Mouse (Mus musculus): ENCODE measurements at regions not wholly inside any gene's neighbourhood (a gene's known extent, or its start where the extent isn't known, plus 50 kb on each side); places are given as distances from the start of the nearest gene placed in this dataset.

- Histone ChIP-seq H3K27me3 (ENCODE audit: control insufficient read depth, insufficient read depth, low read length) (no peaks in the 10 kb centered on the region), H3K36me3 (ENCODE audit: control insufficient read depth, insufficient read depth, low read length) (no peaks in the 10 kb centered on the region), H3K9ac (ENCODE audit: low read length) (no peak overlapping the region), H3K9me3 (ENCODE audit: control insufficient read depth, low read length) (no peaks in the 10 kb centered on the region), H3K4me1 (ENCODE audit: control insufficient read depth, insufficient read depth, low read length) (no peaks in the 10 kb centered on the region), H3K27ac (ENCODE audit: low read depth, low read length) (no peak overlapping the region), H3K4me3 (ENCODE audit: low read depth, low read length) (no peak overlapping the region), H3K4me2 (no peak overlapping the region)
- 54% methylated on average over 4 of the region's 4 CpGs for WGBS
- DNase-seq (ENCODE audit: low spot score, missing footprints): no peak
- ATAC-seq (ENCODE audit: low FRiP score): no peak
Measured at GRCm38 (mm10) chr10:37483521-37483920, 344.8 kb upstream of the Marcks start.

GRCm38 (mm10) chr10:37481879-37482278 is 343.2 kb upstream of the Marcks start:
- Histone ChIP-seq H3K9me3 (ENCODE audit: control insufficient read depth, low read length) (no peaks in the 10 kb centered on the region), H3K27me3 (ENCODE audit: control insufficient read depth, insufficient read depth, low read length) (no peaks in the 10 kb centered on the region), H3K9ac (ENCODE audit: low read length) (no peak overlapping the region), H3K4me2 (no peak overlapping the region), H3K36me3 (ENCODE audit: control insufficient read depth, insufficient read depth, low read length) (no peaks in the 10 kb centered on the region), H3K4me3 (ENCODE audit: low read depth, low read length) (no peak overlapping the region), H3K27ac (ENCODE audit: low read depth, low read length) (no peak overlapping the region), H3K4me1 (ENCODE audit: control insufficient read depth, insufficient read depth, low read length) (no peaks in the 10 kb centered on the region)
- no peak for ATAC-seq (ENCODE audit: low FRiP score)
- 78% methylated on average over 1 of the region's 1 CpGs for WGBS
- no peak for DNase-seq (ENCODE audit: low spot score, missing footprints)

GRCm38 (mm10) chr10:37480331-37480730 is 341.6 kb upstream of the Marcks start:
- Histone ChIP-seq H3K9ac (ENCODE audit: low read length) (no peak overlapping the region), H3K9me3 (ENCODE audit: control insufficient read depth, low read length) (no peaks in the 10 kb centered on the region), H3K4me1 (ENCODE audit: control insufficient read depth, insufficient read depth, low read length) (no peaks in the 10 kb centered on the region), H3K27ac (ENCODE audit: low read depth, low read length) (no peak overlapping the region), H3K4me2 (no peak overlapping the region), H3K27me3 (ENCODE audit: control insufficient read depth, insufficient read depth, low read length) (no peaks in the 10 kb centered on the region), H3K4me3 (ENCODE audit: low read depth, low read length) (no peak overlapping the region), H3K36me3 (ENCODE audit: control insufficient read depth, insufficient read depth, low read length) (no peaks in the 10 kb centered on the region)
- WGBS: 83% methylated on average over 1 of the region's 1 CpGs
- ATAC-seq (ENCODE audit: low FRiP score) (no peak), DNase-seq (ENCODE audit: low spot score, missing footprints) (no peak)

GRCm38 (mm10) chr10:37478108-37478507 is 339.4 kb upstream of the Marcks start:
- no peak overlapping the region for H3K4me2 ChIP-seq
- no peak overlapping the region for H3K4me3 ChIP-seq (ENCODE audit: low read depth, low read length)
- ATAC-seq (ENCODE audit: low FRiP score) (no peak), DNase-seq (ENCODE audit: low spot score, missing footprints) (peak; percentile 69)
- 87% methylated on average over 2 of the region's 2 CpGs for WGBS
- no peaks in the 10 kb centered on the region for H3K4me1 ChIP-seq (ENCODE audit: control insufficient read depth, insufficient read depth, low read length)
- H3K36me3 ChIP-seq (ENCODE audit: control insufficient read depth, insufficient read depth, low read length): no peaks in the 10 kb centered on the region
- no peak overlapping the region for H3K9ac ChIP-seq (ENCODE audit: low read length)
- no peaks in the 10 kb centered on the region for H3K9me3 ChIP-seq (ENCODE audit: control insufficient read depth, low read length)
- no peaks in the 10 kb centered on the region for H3K27me3 ChIP-seq (ENCODE audit: control insufficient read depth, insufficient read depth, low read length)
- H3K27ac ChIP-seq (ENCODE audit: low read depth, low read length): no peak overlapping the region

- 86% methylated on average over 5 of the region's 5 CpGs for WGBS
- no peak for DNase-seq (ENCODE audit: low spot score, missing footprints)
- no peak overlapping the region for H3K9ac ChIP-seq (ENCODE audit: low read length)
- ATAC-seq (ENCODE audit: low FRiP score): no peak
- no peak overlapping the region for H3K4me3 ChIP-seq (ENCODE audit: low read depth, low read length)
- H3K36me3 ChIP-seq (ENCODE audit: control insufficient read depth, insufficient read depth, low read length): no peaks in the 10 kb centered on the region
- no peaks in the 10 kb centered on the region for H3K9me3 ChIP-seq (ENCODE audit: control insufficient read depth, low read length)
- H3K27ac ChIP-seq (ENCODE audit: low read depth, low read length): no peak overlapping the region
- no peak overlapping the region for H3K4me2 ChIP-seq
- H3K27me3 ChIP-seq (ENCODE audit: control insufficient read depth, insufficient read depth, low read length): no peaks in the 10 kb centered on the region
- no peaks in the 10 kb centered on the region for H3K4me1 ChIP-seq (ENCODE audit: control insufficient read depth, insufficient read depth, low read length)
Measured at GRCm38 (mm10) chr10:37473086-37473485, 334.4 kb upstream of the Marcks start.

- H3K9me3 ChIP-seq (ENCODE audit: control insufficient read depth, low read length): no peaks in the 10 kb centered on the region
- no peaks in the 10 kb centered on the region for H3K4me1 ChIP-seq (ENCODE audit: control insufficient read depth, insufficient read depth, low read length)
- H3K4me2 ChIP-seq: no peak overlapping the region
- no peaks in the 10 kb centered on the region for H3K36me3 ChIP-seq (ENCODE audit: control insufficient read depth, insufficient read depth, low read length)
- no peak overlapping the region for H3K27ac ChIP-seq (ENCODE audit: low read depth, low read length)
- no peak overlapping the region for H3K4me3 ChIP-seq (ENCODE audit: low read depth, low read length)
- no peak for ATAC-seq (ENCODE audit: low FRiP score)
- no peaks in the 10 kb centered on the region for H3K27me3 ChIP-seq (ENCODE audit: control insufficient read depth, insufficient read depth, low read length)
- peak; percentile 33 for DNase-seq (ENCODE audit: low spot score, missing footprints)
- 85% methylated on average over 2 of the region's 2 CpGs for WGBS
- no peak overlapping the region for H3K9ac ChIP-seq (ENCODE audit: low read length)
Measured at GRCm38 (mm10) chr10:37457384-37457783, 318.7 kb upstream of the Marcks start.

GRCm38 (mm10) chr10:37449894-37450293 is 311.2 kb upstream of the Marcks start:
- Histone ChIP-seq H3K9me3 (ENCODE audit: control insufficient read depth, low read length) (no peaks in the 10 kb centered on the region), H3K36me3 (ENCODE audit: control insufficient read depth, insufficient read depth, low read length) (no peaks in the 10 kb centered on the region), H3K4me2 (no peak overlapping the region), H3K9ac (ENCODE audit: low read length) (no peak overlapping the region), H3K27me3 (ENCODE audit: control insufficient read depth, insufficient read depth, low read length) (no peaks in the 10 kb centered on the region), H3K27ac (ENCODE audit: low read depth, low read length) (no peak overlapping the region), H3K4me3 (ENCODE audit: low read depth, low read length) (no peak overlapping the region), H3K4me1 (ENCODE audit: control insufficient read depth, insufficient read depth, low read length) (no peaks in the 10 kb centered on the region)
- no peak for DNase-seq (ENCODE audit: low spot score, missing footprints)
- ATAC-seq (ENCODE audit: low FRiP score): no peak
- WGBS: 88% methylated on average over 2 of the region's 2 CpGs

- 90% methylated on average over 4 of the region's 4 CpGs for WGBS
- no peak overlapping the region for H3K27ac ChIP-seq (ENCODE audit: low read depth, low read length)
- H3K27me3 ChIP-seq (ENCODE audit: control insufficient read depth, insufficient read depth, low read length): no peaks in the 10 kb centered on the region
- peak; percentile 60 for DNase-seq (ENCODE audit: low spot score, missing footprints)
- no peaks in the 10 kb centered on the region for H3K4me1 ChIP-seq (ENCODE audit: control insufficient read depth, insufficient read depth, low read length)
- H3K4me3 ChIP-seq (ENCODE audit: low read depth, low read length): no peak overlapping the region
- no peak overlapping the region for H3K9ac ChIP-seq (ENCODE audit: low read length)
- no peak for ATAC-seq (ENCODE audit: low FRiP score)
- H3K9me3 ChIP-seq (ENCODE audit: control insufficient read depth, low read length): no peaks in the 10 kb centered on the region
- H3K4me2 ChIP-seq: no peak overlapping the region
- no peaks in the 10 kb centered on the region for H3K36me3 ChIP-seq (ENCODE audit: control insufficient read depth, insufficient read depth, low read length)
Measured at GRCm38 (mm10) chr10:37447333-37448204, 308.8 kb upstream of the Marcks start.

- Histone ChIP-seq H3K9ac (ENCODE audit: low read length) (no peak overlapping the region), H3K4me2 (no peak overlapping the region), H3K27ac (ENCODE audit: low read depth, low read length) (peak overlapping the region; percentile 23; the same call in 1 of the 2 replicates), H3K9me3 (ENCODE audit: control insufficient read depth, low read length) (no peaks in the 10 kb centered on the region), H3K36me3 (ENCODE audit: control insufficient read depth, insufficient read depth, low read length) (no peaks in the 10 kb centered on the region), H3K4me3 (ENCODE audit: low read depth, low read length) (no peak overlapping the region), H3K4me1 (ENCODE audit: control insufficient read depth, insufficient read depth, low read length) (peaks cover 2% of the 10 kb centered on the region; the same call in 1 of the 2 replicates), H3K27me3 (ENCODE audit: control insufficient read depth, insufficient read depth, low read length) (no peaks in the 10 kb centered on the region)
- peak; percentile 89 for DNase-seq (ENCODE audit: low spot score, missing footprints)
- peak; percentile 96 for ATAC-seq (ENCODE audit: low FRiP score)
- 25% methylated on average over 4 of the region's 4 CpGs for WGBS
Measured at GRCm38 (mm10) chr10:37439863-37440613, 301.3 kb upstream of the Marcks start.
